Mouse (Mus musculus) neural tube, embryonic 12.5 days (tissue): Measurements from ENCODE around the gene Tuba3a. TPM values are rescaled to one million over a fixed set of nuclear protein-coding genes. Genes with fewer than 3 reads are reported as not detected.
A peak's percentile ranks its signal among the peaks of the same experiment; 100 is the strongest.

Experiments
- ATAC-seq: fragments of 200-750 bp; cut with Nextera tagmentation; 2 replicates; pipeline ENCODE4 v1.8.0; 2017; ENCODE audit warnings: low read depth, mild to moderate bottlenecking, moderate TSS enrichment, moderate library complexity; ENCODE audit not compliant: low FRiP score
- H3K27ac ChIP-seq: fragments of 300-500 bp; sonication (generic); 2 replicates; pipeline ENCODE4 v1.5.1; 2016
- H3K27me3 ChIP-seq: fragments of 300-500 bp; sonication (generic); replicated peaks from 2 replicates; pipeline ENCODE4 v1.6.1; 2016; ENCODE audit warnings: mild to moderate bottlenecking
- H3K36me3 ChIP-seq: fragments of 300-500 bp; sonication (generic); 2 replicates; pipeline ENCODE4 v1.6.1; 2016; ENCODE audit warnings: mild to moderate bottlenecking
- H3K4me1 ChIP-seq: fragments of 300-500 bp; sonication (generic); 2 replicates; pipeline ENCODE4 v1.6.1; 2016
- H3K4me2 ChIP-seq: fragments of 300-500 bp; sonication (generic); replicated peaks from 2 replicates; pipeline ENCODE4 v1.6.1; 2016; ENCODE audit warnings: mild to moderate bottlenecking
- H3K4me3 ChIP-seq: fragments of 300-500 bp; sonication (generic); 2 replicates; pipeline ENCODE4 v1.5.1; 2016
- H3K9ac ChIP-seq: fragments of 300-500 bp; sonication (generic); 2 replicates; pipeline ENCODE4 v1.6.1; 2016; ENCODE audit warnings: mild to moderate bottlenecking
- H3K9me3 ChIP-seq: fragments of 300-500 bp; sonication (generic); 2 replicates; pipeline ENCODE4 v1.6.1; 2016; ENCODE audit warnings: mild to moderate bottlenecking
- WGBS: fragments of 180-500 bp; shearing (Covaris S2); methylation state at CpG from one replicate; pipeline ENCODE4 v1.1.7; 2016; 5-methylcytosine and 5-hydroxymethylcytosine counted together
- polyA plus RNA-seq: library from polyadenylated mRNA; unstranded; fragments of >200 nt; fragmentation: Nextera tagmentation; extraction: Ambion mirVana; gene quantifications from 2 replicates; pipeline ENCODE4 v1.2.1, GENCODE M21; 2016

Gene Tuba3a
- polyA plus RNA-seq, 1 experiment from 2014 or later, result 0.42 TPM

DNA sequence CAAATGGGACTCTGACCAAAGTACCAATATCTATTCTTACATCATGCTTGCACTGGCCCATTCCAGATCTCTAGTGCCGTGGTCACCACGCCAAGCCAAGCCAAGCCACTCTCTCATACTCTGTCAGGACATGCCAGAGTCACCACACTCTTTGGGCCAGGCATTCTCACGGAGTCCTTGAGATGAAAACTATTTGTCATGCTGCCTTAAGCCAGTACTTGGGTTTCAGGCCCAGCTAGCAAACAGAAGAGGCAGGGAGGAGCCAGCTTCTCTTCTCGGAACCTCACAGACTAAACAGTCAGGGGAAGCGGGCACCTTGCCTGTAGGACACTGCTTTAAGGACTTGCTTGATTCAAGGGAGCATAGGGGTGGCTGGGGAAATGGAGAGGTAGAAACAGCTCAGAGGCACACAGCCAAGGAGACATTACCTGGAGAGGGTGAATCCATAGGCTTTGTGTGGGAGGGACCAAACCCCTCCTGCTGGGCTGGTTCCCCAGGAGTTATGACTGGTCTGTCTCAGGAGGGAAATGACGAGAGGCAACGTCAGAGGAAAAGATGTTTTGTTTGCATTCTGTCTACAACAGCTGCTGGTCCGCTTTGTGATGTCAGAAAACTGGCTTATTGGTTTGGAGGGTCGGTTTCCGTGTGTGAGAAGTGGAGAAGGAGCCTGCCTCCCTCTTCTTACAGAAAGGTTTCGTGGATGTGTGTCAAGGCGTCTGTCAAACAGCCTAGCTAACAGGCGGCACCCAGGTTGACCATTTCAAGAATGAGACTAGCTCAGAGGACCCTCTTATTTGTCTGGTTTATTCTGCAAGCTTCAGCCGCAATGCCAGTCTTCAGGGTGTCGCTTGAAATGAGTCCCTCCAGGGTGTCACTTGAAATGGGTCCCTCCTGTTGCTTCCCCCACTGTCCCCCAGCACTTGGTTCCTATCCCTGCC lies 33.4 kb upstream of the Tuba3a start:
- Histone ChIP-seq H3K9me3 (no peaks in the 10 kb centered on the region), H3K27me3 (peaks cover 43% of the 10 kb centered on the region), H3K36me3 (no peaks in the 10 kb centered on the region), H3K4me1 (peaks cover 9% of the 10 kb centered on the region; the same call in 1 of the 2 replicates), H3K4me3 (no peak overlapping the region), H3K9ac (no peak overlapping the region), H3K27ac (no peak overlapping the region), H3K4me2 (no peak overlapping the region)
- 73% methylated on average over 15 of the region's 15 CpGs for WGBS
- ATAC-seq, result no peak

DNA sequence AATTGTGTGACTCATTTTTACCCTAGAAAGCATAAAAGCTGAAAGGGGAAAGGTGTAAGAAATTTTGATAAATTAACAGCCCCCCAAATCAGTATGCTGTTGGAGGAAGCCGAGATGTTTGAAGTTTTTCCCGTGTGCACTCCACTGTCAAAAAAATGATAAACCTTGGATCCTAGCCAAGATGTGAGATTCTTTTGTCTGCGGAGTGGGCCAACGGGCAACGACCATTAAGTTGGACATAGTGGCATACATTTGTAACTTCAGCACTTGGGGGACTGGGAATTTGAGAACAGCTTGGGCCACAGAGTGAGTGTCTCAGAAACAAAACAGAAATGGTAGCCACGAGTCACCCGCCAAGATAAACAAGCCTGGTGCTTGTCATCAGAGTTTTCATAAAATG lies 31.2 kb upstream of the Tuba3a start:
- Histone ChIP-seq H3K4me2 (no peak overlapping the region), H3K36me3 (no peaks in the 10 kb centered on the region), H3K4me1 (peaks cover 27% of the 10 kb centered on the region), H3K9me3 (no peaks in the 10 kb centered on the region), H3K27me3 (peaks cover 33% of the 10 kb centered on the region), H3K27ac (no peak overlapping the region), H3K4me3 (no peak overlapping the region), H3K9ac (no peak overlapping the region)
- no peak for ATAC-seq
- 78% methylated on average over 7 of the region's 7 CpGs for WGBS

DNA sequence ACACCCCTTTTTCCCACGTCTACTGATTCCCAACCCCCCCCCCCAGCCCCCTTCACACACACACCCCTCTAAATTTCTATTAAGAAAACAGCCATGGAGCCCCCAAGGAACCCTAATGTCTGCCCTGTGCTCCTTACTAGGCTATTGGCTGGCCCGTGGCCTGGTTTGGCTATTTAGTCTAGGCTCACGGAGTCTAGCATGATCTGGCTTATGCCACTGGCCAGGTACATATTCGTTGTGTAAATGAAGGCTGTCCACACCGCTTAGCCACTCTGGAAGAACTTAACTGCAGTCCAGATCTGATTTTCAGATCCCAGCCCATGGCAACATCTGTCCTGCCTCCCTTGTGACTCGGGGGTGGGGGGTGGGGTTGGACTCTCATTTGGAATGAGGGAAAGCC lies 28.9 kb upstream of the Tuba3a start:
- Histone ChIP-seq H3K9me3 (no peaks in the 10 kb centered on the region), H3K27ac (no peak overlapping the region), H3K9ac (no peak overlapping the region), H3K4me2 (peak overlapping the region; percentile 75; the same call in 1 of the 2 replicates), H3K36me3 (no peaks in the 10 kb centered on the region), H3K27me3 (peaks cover 10% of the 10 kb centered on the region), H3K4me3 (no peak overlapping the region), H3K4me1 (peaks cover 20% of the 10 kb centered on the region)
- ATAC-seq, result no peak
- WGBS, result 72% methylated on average over 6 of the region's 6 CpGs

DNA sequence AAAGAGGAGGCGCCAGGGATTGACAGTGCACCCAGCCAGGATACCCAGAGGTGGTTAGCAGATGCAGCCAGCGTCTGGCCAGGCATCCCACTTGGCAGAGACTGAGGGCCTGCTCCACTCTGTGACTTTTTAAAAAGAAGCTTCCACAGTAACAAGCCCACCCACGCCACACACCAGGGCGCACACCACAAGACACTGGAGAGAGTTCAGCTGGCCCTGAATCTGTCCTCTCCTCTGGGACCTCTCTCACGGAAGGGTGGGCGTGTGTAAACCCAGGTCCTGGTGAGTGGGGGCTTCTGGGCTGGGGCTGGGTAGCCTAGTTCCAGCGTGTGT lies 28.4 kb upstream of the Tuba3a start:
- Histone ChIP-seq H3K27ac (no peak overlapping the region), H3K4me1 (peaks cover 20% of the 10 kb centered on the region), H3K4me2 (peak overlapping the region; percentile 75), H3K36me3 (no peaks in the 10 kb centered on the region), H3K9ac (peak overlapping the region; percentile 73), H3K27me3 (peaks cover 6% of the 10 kb centered on the region; the same call in 1 of the 2 replicates), H3K9me3 (no peaks in the 10 kb centered on the region), H3K4me3 (peak overlapping the region; percentile 41)
- WGBS, result 65% methylated on average over 7 of the region's 7 CpGs
- ATAC-seq, result peak; percentile 14

DNA sequence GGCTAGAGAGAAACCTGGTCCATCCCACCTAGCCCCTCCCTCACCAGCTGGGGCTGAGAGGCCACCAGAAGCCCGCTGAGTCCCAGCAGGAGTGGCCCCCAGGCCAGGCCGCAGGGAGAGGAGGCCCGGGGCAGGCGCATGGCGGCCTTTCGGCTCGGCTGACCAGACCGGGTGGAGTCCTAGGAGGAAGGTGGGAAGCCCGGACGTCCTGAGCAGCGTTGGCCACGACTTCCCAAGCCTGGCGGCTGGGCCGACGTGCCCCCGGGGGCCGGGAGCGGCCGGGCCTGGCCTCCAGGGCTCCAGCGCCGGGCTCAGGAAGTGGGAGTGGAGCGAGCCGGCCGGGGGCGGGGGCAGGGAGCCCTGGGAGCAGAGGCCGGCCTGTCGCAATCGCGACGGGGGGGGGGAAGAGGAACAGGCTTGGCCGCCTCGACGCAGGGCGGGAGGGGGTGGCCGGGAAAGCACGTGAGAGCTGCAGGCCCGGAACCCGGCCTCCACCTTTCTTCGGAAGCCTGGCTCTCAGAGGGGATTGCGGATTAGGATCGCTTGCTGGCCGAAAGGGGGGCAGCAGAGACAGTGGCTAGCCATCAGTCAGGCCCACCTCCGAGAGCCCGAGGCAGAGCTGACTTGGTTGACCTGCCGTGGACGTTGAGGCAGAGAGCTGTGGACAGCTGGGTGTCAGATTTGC lies 27.8 kb upstream of the Tuba3a start, which contains the start of gene Ltbr:
Ltbr (minus strand) TSS at position 340 of the 685 bp plus-strand sequence.
- peak within 1 kb of the TSS; percentile 75 for H3K4me2 ChIP-seq
- ATAC-seq, result peak; percentile 60
- H3K36me3 ChIP-seq, result no peaks in the 10 kb centered on the region
- H3K27ac ChIP-seq, result no peak within 1 kb of the TSS
- peak within 1 kb of the TSS; percentile 41 for H3K4me3 ChIP-seq
- peaks cover 22% of the 10 kb centered on the region for H3K4me1 ChIP-seq
- H3K9me3 ChIP-seq, result no peaks in the 10 kb centered on the region
- peak within 1 kb of the TSS; percentile 73 for H3K9ac ChIP-seq
- 3% methylated on average over 46 of the region's 46 CpGs for WGBS
- peaks cover 3% of the 10 kb centered on the region; the same call in 1 of the 2 replicates for H3K27me3 ChIP-seq

DNA sequence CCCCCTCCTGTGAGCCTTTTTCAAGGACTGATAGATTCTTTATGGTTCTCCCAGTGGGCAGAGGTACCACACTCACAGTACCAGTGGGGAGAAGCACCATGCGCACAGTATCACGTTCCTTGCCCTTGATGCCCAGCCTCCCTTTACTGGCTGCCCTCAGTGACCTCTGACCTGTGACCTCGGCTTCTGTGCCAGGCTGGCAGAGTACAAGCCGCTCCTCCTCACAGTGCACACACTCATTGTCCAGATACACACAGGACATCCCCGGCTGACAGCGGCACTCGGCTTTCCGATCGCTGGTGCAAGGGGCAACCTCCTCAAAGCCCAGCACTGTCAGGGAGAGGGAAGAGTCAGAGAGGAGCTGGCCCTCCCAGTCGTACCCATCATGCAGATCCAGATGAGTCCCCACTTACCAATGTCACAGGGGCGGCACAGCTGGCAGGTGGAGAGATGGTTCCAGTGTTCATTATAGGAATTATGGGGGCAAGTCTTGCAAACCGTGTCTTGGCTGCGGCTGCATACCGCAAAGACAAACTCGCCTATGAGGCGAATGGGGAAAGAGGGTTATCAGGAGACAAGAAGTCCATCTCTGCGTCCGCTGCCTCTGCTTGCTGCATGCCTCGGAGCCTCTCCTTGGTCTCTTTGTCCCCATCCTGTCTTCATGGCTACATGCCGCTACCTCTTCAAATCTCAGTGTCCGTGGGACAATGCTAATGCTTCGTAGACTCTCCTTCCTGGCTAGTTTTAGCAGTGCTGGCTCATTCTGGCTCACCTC lies 26.9 kb upstream of the Tuba3a start:
- Histone ChIP-seq H3K4me1 (peaks cover 22% of the 10 kb centered on the region), H3K4me3 (peak overlapping the region; percentile 41), H3K4me2 (peak overlapping the region; percentile 75), H3K27me3 (peaks cover 3% of the 10 kb centered on the region; the same call in 1 of the 2 replicates), H3K9me3 (no peaks in the 10 kb centered on the region), H3K9ac (peak overlapping the region; percentile 73; the same call in 1 of the 2 replicates), H3K27ac (no peak overlapping the region), H3K36me3 (no peaks in the 10 kb centered on the region)
- WGBS, result 72% methylated on average over 22 of the region's 22 CpGs
- ATAC-seq, result 0 out of 2 replicates have a peak, but pooled peaks have one; percentile 7

DNA sequence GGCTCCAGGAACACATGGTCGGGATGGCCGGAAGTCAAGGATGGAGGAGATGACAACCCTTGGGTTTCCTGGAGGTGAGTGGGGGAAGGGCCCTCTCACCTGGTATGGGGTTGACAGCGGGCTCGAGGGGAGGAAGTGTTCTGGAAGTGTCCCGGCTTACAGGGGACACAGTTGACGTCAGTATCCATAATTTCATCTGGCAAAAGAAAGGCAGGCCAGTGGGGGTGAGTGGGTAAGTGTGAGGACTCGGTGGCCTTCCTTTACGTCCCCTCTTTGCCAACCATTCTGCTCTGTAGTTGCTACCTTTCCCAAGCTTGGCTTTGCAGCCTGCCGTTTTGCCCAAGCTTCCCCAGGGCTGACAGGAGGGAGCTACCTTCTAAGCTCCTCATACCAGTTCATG lies 26.3 kb upstream of the Tuba3a start:
- Histone ChIP-seq H3K27ac (no peak overlapping the region), H3K4me1 (peaks cover 22% of the 10 kb centered on the region), H3K4me2 (peak overlapping the region; percentile 75; the same call in 1 of the 2 replicates), H3K9me3 (no peaks in the 10 kb centered on the region), H3K36me3 (no peaks in the 10 kb centered on the region), H3K27me3 (peaks cover 3% of the 10 kb centered on the region; the same call in 1 of the 2 replicates), H3K9ac (no peak overlapping the region), H3K4me3 (no peak overlapping the region)
- no peak for ATAC-seq
- WGBS, result 88% methylated on average over 9 of the region's 9 CpGs

DNA sequence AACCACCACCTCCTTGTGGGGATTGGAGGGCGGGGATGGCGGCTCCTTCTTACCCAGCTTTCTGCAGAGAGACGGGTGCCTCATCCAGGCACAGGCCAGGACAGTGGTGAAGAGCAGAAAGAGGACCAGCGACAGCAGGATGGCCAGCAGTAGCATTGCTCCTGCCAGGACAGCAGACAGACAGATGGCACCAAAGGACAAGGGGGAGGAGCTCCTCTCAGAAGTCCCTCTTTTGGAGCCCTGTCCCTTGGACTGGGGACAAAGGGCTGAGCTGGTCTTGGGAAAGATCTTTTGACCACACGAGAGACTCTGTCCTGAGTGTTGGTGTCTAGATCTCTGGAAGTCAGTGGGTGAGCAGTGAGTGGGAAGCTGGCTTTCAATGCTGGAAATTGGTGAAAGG lies 23.6 kb upstream of the Tuba3a start:
- Histone ChIP-seq H3K4me1 (peaks cover 22% of the 10 kb centered on the region), H3K27me3 (peaks cover 3% of the 10 kb centered on the region; the same call in 1 of the 2 replicates), H3K9ac (no peak overlapping the region), H3K4me3 (no peak overlapping the region), H3K4me2 (peak overlapping the region; percentile 31), H3K36me3 (no peaks in the 10 kb centered on the region), H3K9me3 (no peaks in the 10 kb centered on the region), H3K27ac (no peak overlapping the region)
- ATAC-seq, result no peak
- WGBS, result 30% methylated on average over 5 of the region's 5 CpGs

GRCm38 (mm10) chr6:125308921-125309320 lies 23.1 kb upstream of the Tuba3a start:
- H3K36me3 ChIP-seq, result no peaks in the 10 kb centered on the region
- WGBS, result 6% methylated on average over 13 of the region's 13 CpGs
- peaks cover 3% of the 10 kb centered on the region; the same call in 1 of the 2 replicates for H3K27me3 ChIP-seq
- H3K4me3 ChIP-seq, result no peak overlapping the region
- H3K4me2 ChIP-seq, result peak overlapping the region; percentile 31
- ATAC-seq, result 0 out of 2 replicates have a peak, but pooled peaks have one; percentile 13
- peaks cover 17% of the 10 kb centered on the region for H3K4me1 ChIP-seq
- no peaks in the 10 kb centered on the region for H3K9me3 ChIP-seq
- no peak overlapping the region for H3K27ac ChIP-seq
- H3K9ac ChIP-seq, result no peak overlapping the region

DNA sequence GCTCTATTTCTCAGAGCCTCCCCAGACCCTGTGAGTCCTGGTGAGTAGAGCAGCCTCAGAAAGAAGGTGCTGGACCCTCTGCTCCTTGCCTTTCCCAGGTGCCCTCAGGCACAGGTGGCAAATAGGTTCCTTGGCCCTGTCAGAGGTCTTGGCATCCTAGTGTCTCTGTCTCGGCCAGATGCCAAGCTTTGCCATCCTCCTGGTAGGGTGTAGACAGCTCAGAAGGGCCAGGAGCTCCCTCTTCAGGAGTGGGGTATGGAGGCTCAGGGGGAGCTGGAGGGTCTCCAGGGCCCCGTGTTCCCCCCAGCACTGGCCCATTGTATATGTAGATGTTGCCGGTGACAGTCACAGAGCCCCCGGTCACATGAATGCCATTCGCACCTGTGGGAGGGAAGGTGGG lies 21.2 kb upstream of the Tuba3a start:
- Histone ChIP-seq H3K4me3 (no peak overlapping the region), H3K9ac (no peak overlapping the region), H3K4me1 (peaks cover 3% of the 10 kb centered on the region; the same call in 1 of the 2 replicates), H3K36me3 (no peaks in the 10 kb centered on the region), H3K9me3 (no peaks in the 10 kb centered on the region), H3K27ac (no peak overlapping the region), H3K27me3 (no peaks in the 10 kb centered on the region), H3K4me2 (no peak overlapping the region)
- 91% methylated on average over 5 of the region's 5 CpGs for whole genome bisulfite sequencing
- no peak for ATAC-seq

- Histone ChIP-seq H3K4me3 (no peak overlapping the region), H3K27me3 (no peaks in the 10 kb centered on the region), H3K36me3 (no peaks in the 10 kb centered on the region), H3K27ac (no peak overlapping the region), H3K9me3 (no peaks in the 10 kb centered on the region), H3K4me1 (peaks cover 3% of the 10 kb centered on the region; the same call in 1 of the 2 replicates), H3K4me2 (no peak overlapping the region), H3K9ac (no peak overlapping the region)
- ATAC-seq, result no peak
- 91% methylated on average over 6 of the region's 6 CpGs for WGBS
These were observed 19.6 kb upstream of the Tuba3a start for GRCm38 (mm10) chr6:125305465-125305864.
